Mouse (Mus musculus) right cerebral cortex, adult 2 months (tissue): ENCODE measurements at regions not wholly inside any gene's neighbourhood (a gene's known extent, or its start where the extent isn't known, plus 50 kb on each side); places are given as distances from the start of the nearest gene placed in this dataset.
"Not testable (repeated sequence)": the region's sequence is repeated elsewhere in the genome, so short reads cannot be mapped to it uniquely, and the experiment has no call there.

Experiments
- DNase-seq, 2 experiments: peaks; one replicate each; pipeline ENCODE4 v3.0.0; 2021 to 2022; ENCODE audit warnings: low spot score in 2 of 2

DNA sequence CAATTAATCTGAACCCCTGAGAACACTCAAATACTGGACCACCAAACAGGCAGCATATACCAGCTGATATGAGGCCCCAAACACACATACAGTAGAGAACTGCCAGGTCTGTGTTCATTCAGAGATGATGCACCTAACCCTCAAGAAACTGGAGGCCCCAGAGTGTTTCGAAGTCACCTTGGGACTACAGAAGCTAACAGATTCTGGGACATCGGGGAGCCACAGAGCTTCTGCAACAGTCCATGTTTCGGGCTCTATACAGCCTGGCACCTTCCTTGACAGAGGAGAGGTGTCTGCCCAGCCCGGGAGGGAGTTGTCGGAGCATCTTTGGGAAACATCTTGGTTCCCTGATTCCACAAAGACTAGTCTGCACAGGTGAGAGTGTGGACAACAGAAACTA is 1259.3 kb upstream of the Ptprd start:
- DNase-seq = not testable (repeated sequence)

DNA sequence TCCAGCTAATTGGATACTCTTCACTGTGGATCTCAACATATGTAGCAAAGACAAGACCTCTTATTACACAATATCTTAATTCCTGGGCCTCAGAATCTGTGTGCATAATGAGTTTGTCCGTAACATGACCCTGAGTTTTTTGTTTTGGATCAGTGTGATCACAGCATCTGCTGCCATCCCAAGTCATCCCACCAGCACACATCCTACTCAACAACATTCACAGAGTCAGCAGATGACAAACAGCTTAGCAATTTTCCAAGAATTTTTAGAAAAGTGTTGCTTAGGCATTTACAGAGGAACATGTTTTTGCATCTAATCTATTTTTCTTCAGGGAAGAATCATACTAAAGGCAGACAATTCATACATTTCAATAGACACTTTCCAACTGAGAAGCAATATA is 1251.8 kb upstream of the Ptprd start:
- peak; percentile 5 to 21 for DNase-seq
